Mouse (Mus musculus) adrenal gland, postnatal 14 days (tissue): ENCODE results near the gene Kcnq2. TPM values are rescaled to one million over a fixed set of nuclear protein-coding genes. Genes with fewer than 3 reads are reported as not detected.

Experiments used
- DNase-seq: peaks from one replicate; pipeline ENCODE4 v3.0.0; 2021; ENCODE audit warnings: mixed read lengths
- total RNA-seq: library from RNA; stranded (reverse); gene quantifications from 2 replicates; pipeline ENCODE4 v1.2.3, GENCODE M21; 2021

The Kcnq2 gene
- total RNA-seq, 1 experiment from 2014 or later = 6.0 TPM

GRCm38 (mm10) chr2:181041941-181042340 lies 93.2 kb downstream of the Kcnq2 start:
- DNase-seq = peak; percentile 49

DNA sequence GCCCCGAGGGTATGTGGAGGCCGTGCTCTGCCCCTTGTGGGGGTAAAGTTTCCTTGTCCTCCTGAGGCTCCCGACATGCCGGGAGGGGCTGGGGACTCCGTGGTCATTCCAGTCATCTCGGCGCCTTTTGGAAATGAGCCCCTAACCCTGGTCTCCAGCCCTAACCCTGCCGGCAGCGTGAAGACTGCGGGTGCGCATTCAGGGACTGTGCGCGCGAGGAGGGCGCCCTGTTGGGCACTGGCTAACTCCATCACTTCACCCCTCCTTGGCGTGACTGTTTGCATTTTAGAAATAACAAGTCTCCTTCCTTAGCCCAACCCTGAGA lies 95.8 kb downstream of the Kcnq2 start:
- DNase-seq = no peak

- DNase-seq = peak; percentile 52
Measured at GRCm38 (mm10) chr2:181038644-181039355, 96.3 kb downstream of the Kcnq2 start.

DNA sequence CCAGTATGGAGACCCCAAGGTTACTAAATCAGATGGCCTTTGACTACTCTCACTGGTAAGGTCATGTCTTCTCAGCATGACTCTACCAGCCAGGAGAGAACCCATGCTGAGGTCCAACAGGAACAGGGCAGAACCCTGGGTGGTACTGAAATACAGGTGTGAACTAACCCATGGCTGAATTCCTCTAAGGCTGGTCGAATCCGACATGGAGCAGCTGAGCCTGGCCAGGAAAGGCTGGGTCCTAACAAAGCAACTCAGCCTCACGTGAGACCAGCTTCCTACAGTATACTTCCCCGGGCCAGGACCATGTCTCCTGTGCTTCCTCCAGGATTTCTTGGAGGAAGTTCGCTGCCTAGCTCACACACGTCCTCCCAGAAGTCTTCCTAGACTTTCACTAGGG lies 98.5 kb downstream of the Kcnq2 start:
- DNase-seq = no peak

GRCm38 (mm10) chr2:181035186-181035585 lies 99.9 kb downstream of the Kcnq2 start:
- DNase-seq = peak; percentile 51

DNA sequence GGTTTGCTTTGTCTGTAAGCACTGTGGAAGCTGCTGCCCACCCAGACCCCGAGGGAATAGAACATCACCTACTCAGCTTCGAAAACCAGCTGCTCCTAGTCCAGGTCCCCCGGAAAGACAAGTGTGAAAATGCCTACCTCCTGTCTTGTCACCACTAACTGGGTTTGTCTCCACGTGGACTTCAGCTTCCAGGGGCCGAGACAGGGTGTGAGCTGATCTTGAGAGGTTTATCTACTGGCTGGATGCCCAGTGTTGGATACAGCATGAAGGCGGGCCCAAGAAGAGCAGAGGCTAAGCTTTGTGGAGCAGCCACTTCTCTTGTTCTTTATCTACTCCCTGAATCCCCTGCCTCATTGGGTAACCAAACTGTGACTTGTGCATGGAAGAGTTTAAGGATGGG lies 101.8 kb downstream of the Kcnq2 start:
- no peak for DNase-seq

- DNase-seq = peak; percentile 53
Measured at GRCm38 (mm10) chr2:181032407-181032806, 102.7 kb downstream of the Kcnq2 start.

GRCm38 (mm10) chr2:181031406-181031934 lies 103.6 kb downstream of the Kcnq2 start:
- DNase-seq = no peak

Other genes starting within 250 kb of the Kcnq2 start
- 52.0 and 61.3 TPM in 2 replicates for gene Ythdf1, start 214.4 kb downstream of the Kcnq2 start, total RNA-seq
- not detected in 2 replicates for gene Birc7, start 206.3 kb downstream of the Kcnq2 start, total RNA-seq
- gene Nkain4, start 180.6 kb downstream of the Kcnq2 start, total RNA-seq = 5.2 and 6.6 TPM in 2 replicates
- 47.9 and 54.8 TPM in 2 replicates for gene Arfgap1, start 168.1 kb downstream of the Kcnq2 start, total RNA-seq
- 3.5 and 3.7 TPM in 2 replicates for gene Col20a1, start 148.8 kb downstream of the Kcnq2 start, total RNA-seq
- 5.6 and 9.6 TPM in 2 replicates for gene Chrna4, start 91.8 kb downstream of the Kcnq2 start, total RNA-seq
- 38.4 and 47.9 TPM in 2 replicates for gene Eef1a2, start 21.7 kb upstream of the Kcnq2 start, total RNA-seq
- gene Ppdpf, start 51.9 kb upstream of the Kcnq2 start, total RNA-seq = 95.5 and 98.6 TPM in 2 replicates
- gene Ptk6, start 67.5 kb upstream of the Kcnq2 start, total RNA-seq = 0.11 TPM in 1 of 2 replicates, not detected in the other
- 0.56 and 0.60 TPM in 2 replicates for gene Srms, start 77.9 kb upstream of the Kcnq2 start, total RNA-seq
- gene Fndc11, start 84.7 kb upstream of the Kcnq2 start, total RNA-seq = not detected in 2 replicates
- gene Helz2, start 106.7 kb upstream of the Kcnq2 start, total RNA-seq = 19.2 and 23.9 TPM in 2 replicates
- 16.4 and 17.9 TPM in 2 replicates for gene Gmeb2, start 152.7 kb upstream of the Kcnq2 start, total RNA-seq
- gene Stmn3, start 179.2 kb upstream of the Kcnq2 start, total RNA-seq = 10.6 and 19.4 TPM in 2 replicates
- gene Rtel1, start 184.4 kb upstream of the Kcnq2 start, total RNA-seq = 37.6 and 38.6 TPM in 2 replicates
- gene Zgpat, start 229.6 kb upstream of the Kcnq2 start, total RNA-seq = 35.3 and 37.9 TPM in 2 replicates
- 36.4 and 49.3 TPM in 2 replicates for gene Arfrp1, start 230.1 kb upstream of the Kcnq2 start, total RNA-seq
- gene Lime1, start 244.8 kb upstream of the Kcnq2 start, total RNA-seq = 15.5 and 24.2 TPM in 2 replicates